Mouse (Mus musculus) MEL (cell line): ENCODE data around the gene Gm43064. TPM values are rescaled to one million over a fixed set of nuclear protein-coding genes. Genes with fewer than 3 reads are reported as not detected.

Source experiments
- DNase-seq: peaks from one replicate; pipeline ENCODE4 v3.0.0; 2011; ENCODE audit warnings: low read depth, low spot score
- H3K27ac ChIP-seq: 2 replicates; pipeline ENCODE4 v1.5.1; 2012; ENCODE audit warnings: low read depth, mild to moderate bottlenecking, control low read depth, low read length, moderate library complexity; ENCODE audit not compliant: control insufficient read depth
- H3K27me3 ChIP-seq, 2 experiments: fragments of 150-350 bp in 1 of 2; sonication (generic) in 1 of 2; 2 replicates each; pipeline ENCODE4 v1.6.1; 2012; ENCODE audit warnings: low read length in 2 of 2, mild to moderate bottlenecking in 2 of 2, improper control_type of control experiment in 1 of 2, moderate library complexity in 1 of 2; ENCODE audit not compliant: insufficient read depth in 2 of 2, control insufficient read depth in 1 of 2
- H3K36me3 ChIP-seq, 2 experiments: 2 replicates each; pipeline ENCODE4 v1.6.1; 2012 to 2014; ENCODE audit warnings: low read length in 2 of 2, improper control_type of control experiment in 1 of 2, inconsistent platforms in 1 of 2, mild to moderate bottlenecking in 1 of 2; ENCODE audit not compliant: insufficient read depth in 2 of 2, control insufficient read depth in 1 of 2
- H3K4me1 ChIP-seq, 2 experiments: fragments of 150-350 bp in 1 of 2; sonication (generic) in 1 of 2; 2 replicates each; pipeline ENCODE4 v1.6.1; 2012; ENCODE audit warnings: low read length in 2 of 2, improper control_type of control experiment in 1 of 2, mild to moderate bottlenecking in 1 of 2; ENCODE audit not compliant: insufficient read depth in 2 of 2, control insufficient read depth in 1 of 2
- H3K4me3 ChIP-seq, 2 experiments: fragments of 150-350 bp in 1 of 2; sonication (generic) in 1 of 2; 2 replicates each; pipeline ENCODE4 v1.5.1; 2012; ENCODE audit warnings: low read depth in 2 of 2, low read length in 2 of 2, mild to moderate bottlenecking in 2 of 2, moderate library complexity in 2 of 2, control low read depth in 1 of 2, improper control_type of control experiment in 1 of 2; ENCODE audit not compliant: control insufficient read depth in 1 of 2, insufficient read depth in 1 of 2
- H3K79me2 ChIP-seq: 2 replicates; pipeline ENCODE4 v1.6.1; 2012; ENCODE audit warnings: mild to moderate bottlenecking, low read length, moderate library complexity; ENCODE audit not compliant: control insufficient read depth, poor library complexity, insufficient read depth
- H3K9ac ChIP-seq: 2 replicates; pipeline ENCODE4 v1.6.1; 2012; ENCODE audit warnings: low read depth, mild to moderate bottlenecking, control low read depth, low read length, moderate library complexity; ENCODE audit not compliant: control insufficient read depth, poor library complexity, severe bottlenecking
- H3K9me3 ChIP-seq: fragments of 150-350 bp; sonication (generic); replicated peaks from 2 replicates; pipeline ENCODE4 v1.6.1; 2012; ENCODE audit warnings: mild to moderate bottlenecking, low read length, improper control_type of control experiment, moderate library complexity; ENCODE audit not compliant: insufficient read depth
- BHLHE40 ChIP-seq: IDR thresholded peaks from 2 replicates; pipeline ENCODE4 v1.6.1; 2012; ENCODE audit warnings: low read depth, mild to moderate bottlenecking, inconsistent platforms, low read length, improper control_type of control experiment, borderline replicate concordance
- CHD2 ChIP-seq: IDR thresholded peaks from 2 replicates; pipeline ENCODE4 v1.6.1; 2011; ENCODE audit warnings: low read length, improper control_type of control experiment
- E2F4 ChIP-seq: IDR thresholded peaks from 2 replicates; pipeline ENCODE4 v1.6.1; 2011; ENCODE audit warnings: low read depth, low read length, improper control_type of control experiment, borderline replicate concordance
- ELF1 ChIP-seq: IDR thresholded peaks from 2 replicates; pipeline ENCODE4 v1.6.1; 2014; ENCODE audit warnings: low read depth, mild to moderate bottlenecking, inconsistent platforms, low read length, improper control_type of control experiment, moderate library complexity
- EP300 ChIP-seq, 2 experiments: IDR thresholded peaks; 2 replicates each; pipeline ENCODE4 v1.6.1; 2011; ENCODE audit warnings: improper control_type of control experiment in 2 of 2, low read length in 2 of 2, low read depth in 1 of 2, mild to moderate bottlenecking in 1 of 2
- ETS1 ChIP-seq: IDR thresholded peaks from 2 replicates; pipeline ENCODE4 v1.6.1; 2012; ENCODE audit warnings: low read depth, mild to moderate bottlenecking, inconsistent platforms, low read length, improper control_type of control experiment, moderate library complexity
- GABPA ChIP-seq: IDR thresholded peaks from 2 replicates; pipeline ENCODE4 v1.6.1; 2012; ENCODE audit warnings: low read depth, mild to moderate bottlenecking, inconsistent platforms, low read length, improper control_type of control experiment, moderate library complexity
- GATA1 ChIP-seq: IDR thresholded peaks from 2 replicates; pipeline ENCODE4 v1.6.1; 2011; ENCODE audit warnings: low read depth, low read length, improper control_type of control experiment
- HCFC1 ChIP-seq: IDR thresholded peaks from 2 replicates; pipeline ENCODE4 v1.6.1; 2012; ENCODE audit warnings: low read depth, mild to moderate bottlenecking, inconsistent platforms, low read length, improper control_type of control experiment, moderate library complexity
- JUND ChIP-seq: IDR thresholded peaks from 2 replicates; pipeline ENCODE4 v1.6.1; 2011; ENCODE audit warnings: low read depth, mild to moderate bottlenecking, improper control_type of control experiment, low read length
- KAT2A ChIP-seq: conservative IDR thresholded peaks from 2 replicates; pipeline ENCODE4 v1.6.1; 2012; ENCODE audit warnings: low read depth, low read length, improper control_type of control experiment, inconsistent platforms
- MAX ChIP-seq: IDR thresholded peaks from 2 replicates; pipeline ENCODE4 v1.6.1; 2011; ENCODE audit warnings: low read length, improper control_type of control experiment
- MAZ ChIP-seq: IDR thresholded peaks from 2 replicates; pipeline ENCODE4 v1.6.1; 2012; ENCODE audit warnings: low read depth, mild to moderate bottlenecking, inconsistent platforms, low read length, improper control_type of control experiment
- MXI1 ChIP-seq: IDR thresholded peaks from 2 replicates; pipeline ENCODE4 v1.6.1; 2011; ENCODE audit warnings: mild to moderate bottlenecking, low read depth, low read length, improper control_type of control experiment
- MYB ChIP-seq: IDR thresholded peaks from 2 replicates; pipeline ENCODE4 v1.6.1; 2011; ENCODE audit warnings: mild to moderate bottlenecking, low read depth, low read length, improper control_type of control experiment
- MYC ChIP-seq: IDR thresholded peaks from 2 replicates; pipeline ENCODE4 v1.6.1; 2011; ENCODE audit warnings: low read depth, mild to moderate bottlenecking, low read length, improper control_type of control experiment, moderate library complexity
- NELFE ChIP-seq: IDR thresholded peaks from 2 replicates; pipeline ENCODE4 v1.6.1; 2011; ENCODE audit warnings: low read depth, low read length, improper control_type of control experiment
- NRF1 ChIP-seq: IDR thresholded peaks from 2 replicates; pipeline ENCODE4 v1.6.1; 2014; ENCODE audit warnings: low read depth, mild to moderate bottlenecking, inconsistent platforms, low read length, improper control_type of control experiment, moderate library complexity; ENCODE audit not compliant: poor library complexity, insufficient read depth, severe bottlenecking
- POLR2A ChIP-seq, 2 experiments: IDR thresholded peaks; 2 replicates each; pipeline ENCODE4 v1.6.1; 2011 to 2012; ENCODE audit warnings: low read length in 2 of 2, mild to moderate bottlenecking in 2 of 2, control low read depth in 1 of 2, improper control_type of control experiment in 1 of 2, low read depth in 1 of 2, moderate library complexity in 1 of 2; ENCODE audit not compliant: control insufficient read depth in 1 of 2, insufficient read depth in 1 of 2, poor library complexity in 1 of 2
- POLR2AphosphoS2 ChIP-seq: IDR thresholded peaks from 2 replicates; pipeline ENCODE4 v1.6.1; 2011; ENCODE audit warnings: low read length, improper control_type of control experiment
- POLR2AphosphoS5 ChIP-seq: IDR thresholded peaks from 2 replicates; pipeline ENCODE4 v1.6.1; 2012; ENCODE audit warnings: low read depth, borderline replicate concordance, mild to moderate bottlenecking, inconsistent platforms, low read length, moderate library complexity, mixed read lengths
- RCOR1 ChIP-seq: IDR thresholded peaks from 2 replicates; pipeline ENCODE4 v1.6.1; 2012; ENCODE audit warnings: low read depth, mild to moderate bottlenecking, inconsistent platforms, low read length, improper control_type of control experiment
- SIN3A ChIP-seq: IDR thresholded peaks from 2 replicates; pipeline ENCODE4 v1.6.1; 2012; ENCODE audit warnings: low read length, improper control_type of control experiment, inconsistent platforms
- SMC3 ChIP-seq: IDR thresholded peaks from 2 replicates; pipeline ENCODE4 v1.6.1; 2011; ENCODE audit warnings: low read depth, low read length, improper control_type of control experiment
- TBP ChIP-seq: IDR thresholded peaks from 2 replicates; pipeline ENCODE4 v1.8.0; 2011; ENCODE audit warnings: low read depth, low read length, improper control_type of control experiment
- TCF12 ChIP-seq: IDR thresholded peaks from 2 replicates; pipeline ENCODE4 v1.6.1; 2014; ENCODE audit warnings: low read depth, mild to moderate bottlenecking, inconsistent platforms, low read length, improper control_type of control experiment, moderate library complexity
- USF1 ChIP-seq: IDR thresholded peaks from 2 replicates; pipeline ENCODE4 v1.6.1; 2014; ENCODE audit warnings: low read depth, mild to moderate bottlenecking, inconsistent platforms, low read length, improper control_type of control experiment, moderate library complexity
- ZMIZ1 ChIP-seq: IDR thresholded peaks from 2 replicates; pipeline ENCODE4 v1.6.1; 2012; ENCODE audit warnings: low read depth, mild to moderate bottlenecking, inconsistent platforms, low read length, improper control_type of control experiment, moderate library complexity
- ZNF384 ChIP-seq: IDR thresholded peaks from 2 replicates; pipeline ENCODE4 v1.6.1; 2012; ENCODE audit warnings: low read depth, mild to moderate bottlenecking, inconsistent platforms, low read length, improper control_type of control experiment
- polyA plus RNA-seq, 2 experiments: library from polyadenylated mRNA; stranded (reverse) in 1 of 2; unstranded in 1 of 2; fragments of >175 nt in 1 of 2; fragments of >200 nt in 1 of 2; gene quantifications; 2 replicates each; pipeline versions ENCODE4 v1.2.1 to v1.2.4; 2012; ENCODE audit warnings: low replicate concordance in 2 of 2, low read depth in 1 of 2; ENCODE audit not compliant: insufficient read length in 2 of 2, insufficient read depth in 1 of 2, missing spikeins in 1 of 2
- total RNA-seq: library from RNA; depleted of rRNA; stranded (reverse); fragments of 300-350 nt; gene quantifications from 2 replicates; pipeline ENCODE4 v1.2.3, GENCODE M21; 2012; rRNA removed

Gene Gm43064
- total RNA-seq (0.50 TPM in 1 of 2 replicates, not detected in the other), polyA plus RNA-seq (under 1 TPM in 1 of 2 experiments, not detected in 1; 0.14 TPM)

GRCm38 (mm10) chr3:103808891-103809798 is at the start of gene Gm43064, which contains the start of the genes Dclre1b and Ap4b1:
Gm43064 (plus strand) TSS chr3:103809573.
Dclre1b (minus strand) TSS chr3:103809444.
Ap4b1 (plus strand) TSS chr3:103809520.
- Histone ChIP-seq H3K27ac (peak within 1 kb of the TSS; percentile 97), H3K9me3 (no peaks in the 10 kb centered on the region), H3K9ac (peak within 1 kb of the TSS; percentile 100), H3K4me1 (peaks cover 4 to 9% of the 10 kb centered on the region in 2 experiments; a peak in 3 of 4 replicates), H3K27me3 (no peaks in the 10 kb centered on the region), H3K36me3 (peaks cover 0 to 16% of the 10 kb centered on the region in 2 experiments), H3K4me3 (peak within 1 kb of the TSS; percentile 83 to 100)
- peak; percentile 96 for DNase-seq
- TF ChIP-seq RCOR1: 0 out of 2 replicates have a peak, but pooled peaks have one; percentile 16
- TF ChIP-seq KAT2A: peak; percentile 65; the same call in 1 of the 2 replicates
- peak; percentile 82 to 89 for TF ChIP-seq POLR2A (IDR thresholded peaks at IDR 0.05; ENCODE audit: control insufficient read depth in 1 of 2, insufficient read depth in 1 of 2, low read depth in 1 of 2, low read length in 2 of 2, poor library complexity in 1 of 2)
- peak; percentile 91 for TF ChIP-seq HCFC1
- TF ChIP-seq BHLHE40: 0 out of 2 replicates have a peak, but pooled peaks have one; percentile 10
- TF ChIP-seq E2F4: 0 out of 2 replicates have a peak, but pooled peaks have one; percentile 70
- TF ChIP-seq GABPA: no peak
- TF ChIP-seq NELFE: peak; percentile 80
- TF ChIP-seq ZMIZ1: peak; percentile 73
- TF ChIP-seq ELF1: peak; percentile 86
- peak; percentile 55 for TF ChIP-seq TCF12
- peak; percentile 95 for TF ChIP-seq SIN3A
- TF ChIP-seq TBP: peak; percentile 65
- peak; percentile 73 for TF ChIP-seq CHD2
- TF ChIP-seq MYC: peak; percentile 81
- peak; percentile 95; the same call in 1 of the 2 replicates for TF ChIP-seq MAZ
- no peak for TF ChIP-seq GATA1
- peak; percentile 63 for TF ChIP-seq MAX
- no peak for TF ChIP-seq JUND
- no peak for TF ChIP-seq ZNF384
- TF ChIP-seq EP300 (IDR thresholded peaks at IDR 0.05; ENCODE audit: low read depth in 1 of 2, low read length in 2 of 2): peak in 1 of 2 experiments; percentile 46; a peak in 1 of 4 replicates
- TF ChIP-seq MYB: no peak
- TF ChIP-seq MXI1: peak; percentile 91
- peak; percentile 38; the same call in 1 of the 2 replicates for TF ChIP-seq USF1
- peak; percentile 70 for TF ChIP-seq ETS1
- peak; percentile 84 for TF ChIP-seq NRF1
- TF ChIP-seq SMC3: peak; percentile 6; the same call in 1 of the 2 replicates
- TF ChIP-seq POLR2AphosphoS2: peak; percentile 71
- no peak for TF ChIP-seq POLR2AphosphoS5
- TF ChIP-seq, all 39 proteins: peak for 23
- H3K79me2 ChIP-seq: peaks cover 19% of the 10 kb centered on the region
